Mouse (Mus musculus) lung, postnatal 0 days (tissue): ENCODE measurements at regions not wholly inside any gene's neighbourhood (a gene's known extent, or its start where the extent isn't known, plus 50 kb on each side); places are given as distances from the start of the nearest gene placed in this dataset.

Source experiments
- CTCF ChIP-seq: IDR thresholded peaks from 2 replicates; pipeline ENCODE4 v1.5.1; 2016; ENCODE audit warnings: antibody characterized with exemption, mild to moderate bottlenecking
- EP300 ChIP-seq: IDR thresholded peaks from 2 replicates; pipeline ENCODE4 v1.6.1; 2016; ENCODE audit warnings: antibody characterized with exemption, mild to moderate bottlenecking, control low read depth

DNA sequence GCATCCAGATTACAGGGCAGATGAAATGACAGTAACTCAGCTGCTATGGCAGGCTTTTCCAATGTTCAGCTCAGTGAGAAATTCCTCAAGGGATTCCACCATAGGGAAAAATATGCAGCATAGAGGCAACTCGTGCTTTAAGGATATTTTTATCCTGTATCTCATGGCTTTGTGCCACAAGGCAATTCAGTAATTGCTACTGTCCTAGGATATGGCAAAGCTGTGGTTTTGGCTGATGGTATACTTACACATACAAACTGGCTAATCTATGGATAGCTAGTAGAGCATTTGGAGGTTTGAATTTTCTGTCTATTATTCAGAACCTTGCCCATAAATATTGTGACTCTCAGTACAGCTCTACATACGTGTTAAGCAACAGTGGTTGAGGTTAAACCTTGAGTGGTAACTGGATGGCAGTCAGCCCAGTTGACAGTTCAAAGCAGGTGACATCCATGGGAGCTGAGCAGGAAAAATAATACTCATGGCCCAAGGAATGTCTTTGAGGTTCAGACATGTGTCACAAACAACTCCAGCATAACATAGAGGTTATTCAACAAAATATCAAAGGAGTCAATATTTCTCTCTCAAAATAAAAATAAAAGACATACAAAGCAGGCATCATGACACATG is 548.6 kb upstream of the Chrm3 start:
- TF ChIP-seq CTCF: no peak
- TF ChIP-seq EP300: no peak
